Mouse (Mus musculus) central nervous system, embryonic 14 days (tissue): Measurements from ENCODE around the gene Glrx. TPM values are rescaled to one million over a fixed set of nuclear protein-coding genes. Genes with fewer than 3 reads are reported as not detected.

Experiments
- polyA plus RNA-seq: library from polyadenylated mRNA; depleted of rRNA; stranded (reverse); fragments of >200 nt; gene quantifications from 2 replicates; pipeline ENCODE4 v1.2.3, GENCODE M21; 2012; rRNA removed

The Glrx gene
- polyA plus RNA-seq: 30.0 and 30.3 TPM in 2 replicates

DNA sequence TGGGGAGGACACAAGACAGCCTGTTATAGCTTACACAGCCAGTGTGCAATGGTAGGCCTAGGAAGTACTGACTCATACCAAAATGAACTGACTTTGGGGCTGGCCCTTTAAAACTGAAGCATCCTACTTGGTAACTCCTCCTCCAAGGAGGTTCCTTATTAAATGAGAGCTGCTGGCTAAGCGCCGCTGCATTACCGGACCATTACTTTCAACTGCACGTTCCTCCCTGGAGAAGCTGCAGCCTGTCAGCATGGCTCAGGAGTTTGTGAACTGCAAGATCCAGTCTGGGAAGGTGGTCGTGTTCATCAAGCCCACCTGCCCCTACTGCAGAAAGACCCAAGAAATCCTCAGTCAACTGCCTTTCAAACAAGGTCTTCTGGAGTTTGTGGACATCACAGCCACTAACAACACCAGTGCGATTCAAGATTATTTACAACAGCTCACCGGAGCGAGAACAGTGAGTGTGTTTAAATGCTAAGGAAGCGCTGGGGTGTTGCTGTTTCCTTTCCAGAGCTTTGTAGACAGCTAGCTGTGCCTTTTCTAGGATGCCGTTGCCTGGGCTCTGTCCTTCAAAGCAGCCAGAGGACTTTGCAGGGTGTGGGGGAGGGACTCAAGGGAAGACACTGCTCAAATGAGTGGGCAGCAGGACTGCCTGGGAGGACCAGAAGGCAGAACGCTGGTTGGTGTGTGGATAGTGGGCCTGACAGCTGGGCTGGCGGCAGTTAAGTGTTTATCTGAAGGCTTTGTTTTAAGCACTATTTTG lies at the start of gene Glrx:
Gene Glrx, plus strand, starts transcription at position 150 of the 763 bp plus-strand sequence.

Other genes with a start within 250 kb of the Glrx start
- 1.5 and 3.0 TPM in 2 replicates for gene Ell2, start 133.1 kb upstream of the Glrx start, polyA plus RNA-seq
- 22.8 and 23.8 TPM in 2 replicates for gene Rhobtb3, start 104.1 kb downstream of the Glrx start, polyA plus RNA-seq
- gene Spata9, start 127.3 kb downstream of the Glrx start, polyA plus RNA-seq: 0.41 and 0.64 TPM in 2 replicates
- 12.4 and 13.3 TPM in 2 replicates for gene Rfesd, start 178.9 kb downstream of the Glrx start, polyA plus RNA-seq
- 0.95 and 1.1 TPM in 2 replicates for gene Gpr150, start 217.1 kb downstream of the Glrx start, polyA plus RNA-seq